Mouse (Mus musculus) MEL (cell line): ENCODE data around the gene Odf3b. TPM values are rescaled to one million over a fixed set of nuclear protein-coding genes. Genes with fewer than 3 reads are reported as not detected.

Source experiments
- DNase-seq: peaks from one replicate; pipeline ENCODE4 v3.0.0; 2011; ENCODE audit warnings: low read depth, low spot score
- H3K27ac ChIP-seq: 2 replicates; pipeline ENCODE4 v1.5.1; 2012; ENCODE audit warnings: low read depth, mild to moderate bottlenecking, control low read depth, low read length, moderate library complexity; ENCODE audit not compliant: control insufficient read depth
- H3K27me3 ChIP-seq, 2 experiments: fragments of 150-350 bp in 1 of 2; sonication (generic) in 1 of 2; 2 replicates each; pipeline ENCODE4 v1.6.1; 2012; ENCODE audit warnings: low read length in 2 of 2, mild to moderate bottlenecking in 2 of 2, improper control_type of control experiment in 1 of 2, moderate library complexity in 1 of 2; ENCODE audit not compliant: insufficient read depth in 2 of 2, control insufficient read depth in 1 of 2
- H3K36me3 ChIP-seq, 2 experiments: 2 replicates each; pipeline ENCODE4 v1.6.1; 2012 to 2014; ENCODE audit warnings: low read length in 2 of 2, improper control_type of control experiment in 1 of 2, inconsistent platforms in 1 of 2, mild to moderate bottlenecking in 1 of 2; ENCODE audit not compliant: insufficient read depth in 2 of 2, control insufficient read depth in 1 of 2
- H3K4me1 ChIP-seq, 2 experiments: fragments of 150-350 bp in 1 of 2; sonication (generic) in 1 of 2; 2 replicates each; pipeline ENCODE4 v1.6.1; 2012; ENCODE audit warnings: low read length in 2 of 2, improper control_type of control experiment in 1 of 2, mild to moderate bottlenecking in 1 of 2; ENCODE audit not compliant: insufficient read depth in 2 of 2, control insufficient read depth in 1 of 2
- H3K4me3 ChIP-seq, 2 experiments: fragments of 150-350 bp in 1 of 2; sonication (generic) in 1 of 2; 2 replicates each; pipeline ENCODE4 v1.5.1; 2012; ENCODE audit warnings: low read depth in 2 of 2, low read length in 2 of 2, mild to moderate bottlenecking in 2 of 2, moderate library complexity in 2 of 2, control low read depth in 1 of 2, improper control_type of control experiment in 1 of 2; ENCODE audit not compliant: control insufficient read depth in 1 of 2, insufficient read depth in 1 of 2
- H3K79me2 ChIP-seq: 2 replicates; pipeline ENCODE4 v1.6.1; 2012; ENCODE audit warnings: mild to moderate bottlenecking, low read length, moderate library complexity; ENCODE audit not compliant: control insufficient read depth, poor library complexity, insufficient read depth
- H3K9ac ChIP-seq: 2 replicates; pipeline ENCODE4 v1.6.1; 2012; ENCODE audit warnings: low read depth, mild to moderate bottlenecking, control low read depth, low read length, moderate library complexity; ENCODE audit not compliant: control insufficient read depth, poor library complexity, severe bottlenecking
- H3K9me3 ChIP-seq: fragments of 150-350 bp; sonication (generic); replicated peaks from 2 replicates; pipeline ENCODE4 v1.6.1; 2012; ENCODE audit warnings: mild to moderate bottlenecking, low read length, improper control_type of control experiment, moderate library complexity; ENCODE audit not compliant: insufficient read depth
- CHD1 ChIP-seq: IDR thresholded peaks from 2 replicates; pipeline ENCODE4 v1.6.1; 2012; ENCODE audit warnings: low read depth, mild to moderate bottlenecking, inconsistent platforms, low read length, improper control_type of control experiment
- HCFC1 ChIP-seq: IDR thresholded peaks from 2 replicates; pipeline ENCODE4 v1.6.1; 2012; ENCODE audit warnings: low read depth, mild to moderate bottlenecking, inconsistent platforms, low read length, improper control_type of control experiment, moderate library complexity
- KAT2A ChIP-seq: conservative IDR thresholded peaks from 2 replicates; pipeline ENCODE4 v1.6.1; 2012; ENCODE audit warnings: low read depth, low read length, improper control_type of control experiment, inconsistent platforms
- MAX ChIP-seq: IDR thresholded peaks from 2 replicates; pipeline ENCODE4 v1.6.1; 2011; ENCODE audit warnings: low read length, improper control_type of control experiment
- MAZ ChIP-seq: IDR thresholded peaks from 2 replicates; pipeline ENCODE4 v1.6.1; 2012; ENCODE audit warnings: low read depth, mild to moderate bottlenecking, inconsistent platforms, low read length, improper control_type of control experiment
- MEF2A ChIP-seq: IDR thresholded peaks from 2 replicates; pipeline ENCODE4 v1.6.1; 2014; ENCODE audit warnings: low read depth, mild to moderate bottlenecking, inconsistent platforms, low read length, improper control_type of control experiment; ENCODE audit not compliant: poor library complexity, insufficient replicate concordance, severe bottlenecking; ENCODE audit errors: extremely low read depth
- MYB ChIP-seq: IDR thresholded peaks from 2 replicates; pipeline ENCODE4 v1.6.1; 2011; ENCODE audit warnings: mild to moderate bottlenecking, low read depth, low read length, improper control_type of control experiment
- MYC ChIP-seq: IDR thresholded peaks from 2 replicates; pipeline ENCODE4 v1.6.1; 2011; ENCODE audit warnings: low read depth, mild to moderate bottlenecking, low read length, improper control_type of control experiment, moderate library complexity
- NRF1 ChIP-seq: IDR thresholded peaks from 2 replicates; pipeline ENCODE4 v1.6.1; 2014; ENCODE audit warnings: low read depth, mild to moderate bottlenecking, inconsistent platforms, low read length, improper control_type of control experiment, moderate library complexity; ENCODE audit not compliant: poor library complexity, insufficient read depth, severe bottlenecking
- POLR2AphosphoS2 ChIP-seq: IDR thresholded peaks from 2 replicates; pipeline ENCODE4 v1.6.1; 2011; ENCODE audit warnings: low read length, improper control_type of control experiment
- POLR2AphosphoS5 ChIP-seq: IDR thresholded peaks from 2 replicates; pipeline ENCODE4 v1.6.1; 2012; ENCODE audit warnings: low read depth, borderline replicate concordance, mild to moderate bottlenecking, inconsistent platforms, low read length, moderate library complexity, mixed read lengths
- SIN3A ChIP-seq: IDR thresholded peaks from 2 replicates; pipeline ENCODE4 v1.6.1; 2012; ENCODE audit warnings: low read length, improper control_type of control experiment, inconsistent platforms
- TCF12 ChIP-seq: IDR thresholded peaks from 2 replicates; pipeline ENCODE4 v1.6.1; 2014; ENCODE audit warnings: low read depth, mild to moderate bottlenecking, inconsistent platforms, low read length, improper control_type of control experiment, moderate library complexity
- USF1 ChIP-seq: IDR thresholded peaks from 2 replicates; pipeline ENCODE4 v1.6.1; 2014; ENCODE audit warnings: low read depth, mild to moderate bottlenecking, inconsistent platforms, low read length, improper control_type of control experiment, moderate library complexity
- ZC3H11A ChIP-seq: IDR thresholded peaks from 2 replicates; pipeline ENCODE4 v1.6.1; 2012; ENCODE audit warnings: low read depth, mild to moderate bottlenecking, inconsistent platforms, low read length, improper control_type of control experiment
- polyA plus RNA-seq, 2 experiments: library from polyadenylated mRNA; stranded (reverse) in 1 of 2; unstranded in 1 of 2; fragments of >175 nt in 1 of 2; fragments of >200 nt in 1 of 2; gene quantifications; 2 replicates each; pipeline versions ENCODE4 v1.2.1 to v1.2.4; 2012; ENCODE audit warnings: low replicate concordance in 2 of 2, low read depth in 1 of 2; ENCODE audit not compliant: insufficient read length in 2 of 2, insufficient read depth in 1 of 2, missing spikeins in 1 of 2
- total RNA-seq: library from RNA; depleted of rRNA; stranded (reverse); fragments of 300-350 nt; gene quantifications from 2 replicates; pipeline ENCODE4 v1.2.3, GENCODE M21; 2012

The Odf3b gene
- total and polyA plus RNA-seq, 3 experiments: not detected

DNA sequence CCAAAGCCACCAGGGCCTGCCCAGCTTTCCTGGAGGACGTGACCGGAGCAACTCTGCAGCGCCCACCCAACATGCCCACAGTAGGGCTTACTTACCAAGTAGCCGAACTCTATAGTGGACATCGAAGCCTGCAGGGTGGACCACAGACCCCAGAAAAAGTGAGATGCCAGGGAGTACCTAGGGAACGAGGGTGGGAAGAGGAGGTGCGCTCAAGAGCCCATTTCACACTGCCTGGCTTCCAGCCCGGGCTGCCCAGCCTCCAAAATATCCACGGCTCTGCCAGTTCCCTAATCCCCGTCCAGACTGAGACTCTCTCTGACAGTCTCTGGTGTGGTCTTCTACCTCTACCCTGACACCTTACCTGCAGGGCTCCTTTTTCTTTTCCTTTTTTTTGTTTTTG lies 47.6 kb upstream of the Odf3b start:
- H3K9me3 ChIP-seq: no peaks in the 10 kb centered on the region
- DNase-seq: no peak
- H3K4me3 ChIP-seq: no peak overlapping the region
- no peak for TF ChIP-seq KAT2A
- no peak for TF ChIP-seq NRF1
- no peak for TF ChIP-seq CHD1
- no peak for TF ChIP-seq POLR2AphosphoS2
- no peak for TF ChIP-seq HCFC1
- TF ChIP-seq MAZ: no peak
- TF ChIP-seq TCF12: no peak
- TF ChIP-seq SIN3A: no peak
- TF ChIP-seq USF1: no peak
- TF ChIP-seq MAX: no peak
- TF ChIP-seq POLR2AphosphoS5: no peak
- TF ChIP-seq ZC3H11A: no peak
- no peaks in the 10 kb centered on the region; the same call in 1 of the 2 replicates for H3K79me2 ChIP-seq
- no peaks in the 10 kb centered on the region for H3K27me3 ChIP-seq
- H3K36me3 ChIP-seq: peaks cover 0 to 5% of the 10 kb centered on the region in 2 experiments; a peak in 2 of 4 replicates
- H3K4me1 ChIP-seq: peaks cover 0 to 9% of the 10 kb centered on the region in 2 experiments; a peak in 1 of 4 replicates
- H3K27ac ChIP-seq: no peak overlapping the region
- H3K9ac ChIP-seq: no peak overlapping the region

DNA sequence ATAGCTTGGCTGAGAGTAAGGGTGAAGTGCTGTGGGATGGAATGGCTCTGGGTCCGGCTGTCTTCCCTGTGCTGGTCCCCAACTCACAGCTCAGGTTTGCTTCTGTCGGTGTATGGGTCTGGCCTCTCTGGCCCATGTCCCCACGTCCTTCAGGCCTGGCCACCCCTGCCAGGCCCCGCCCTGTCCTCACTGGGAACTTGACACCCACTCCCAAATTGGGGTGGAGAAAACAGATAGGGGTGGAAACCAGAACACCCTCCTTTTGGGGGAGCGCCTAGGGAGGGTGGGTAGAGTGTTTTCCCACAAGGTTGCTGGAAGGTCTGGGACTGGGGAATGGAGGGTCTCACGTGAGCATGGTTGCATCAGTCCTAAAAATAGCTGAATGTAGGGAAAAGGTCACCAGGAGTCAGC lies 46.6 kb upstream of the Odf3b start, which contains the start of gene Cpt1b:
Cpt1b (minus strand) TSS at position 153 of the 411 bp plus-strand sequence.
- no peak for TF ChIP-seq CHD1
- TF ChIP-seq MEF2A: no peak
- no peak for TF ChIP-seq MAX
- TF ChIP-seq MYC: no peak
- no peak for TF ChIP-seq POLR2AphosphoS5
- TF ChIP-seq MYB: no peak
- Histone ChIP-seq H3K9ac (no peak within 1 kb of the TSS), H3K27ac (no peak within 1 kb of the TSS), H3K27me3 (no peaks in the 10 kb centered on the region), H3K4me3 (no peak within 1 kb of the TSS), H3K79me2 (no peaks in the 10 kb centered on the region; the same call in 1 of the 2 replicates), H3K4me1 (peaks cover 0 to 4% of the 10 kb centered on the region in 2 experiments; a peak in 1 of 4 replicates), H3K36me3 (peaks cover 0 to 3% of the 10 kb centered on the region in 2 experiments; a peak in 1 of 4 replicates), H3K9me3 (no peaks in the 10 kb centered on the region)
- DNase-seq: no peak
